Mouse (Mus musculus) ES-CJ7 (cell line): Measurements from ENCODE around the gene Psd.

Source experiments
- DNase-seq: peaks from one replicate; pipeline ENCODE4 v3.0.0; 2011; ENCODE audit warnings: low read depth, low spot score

The Psd gene

DNA sequence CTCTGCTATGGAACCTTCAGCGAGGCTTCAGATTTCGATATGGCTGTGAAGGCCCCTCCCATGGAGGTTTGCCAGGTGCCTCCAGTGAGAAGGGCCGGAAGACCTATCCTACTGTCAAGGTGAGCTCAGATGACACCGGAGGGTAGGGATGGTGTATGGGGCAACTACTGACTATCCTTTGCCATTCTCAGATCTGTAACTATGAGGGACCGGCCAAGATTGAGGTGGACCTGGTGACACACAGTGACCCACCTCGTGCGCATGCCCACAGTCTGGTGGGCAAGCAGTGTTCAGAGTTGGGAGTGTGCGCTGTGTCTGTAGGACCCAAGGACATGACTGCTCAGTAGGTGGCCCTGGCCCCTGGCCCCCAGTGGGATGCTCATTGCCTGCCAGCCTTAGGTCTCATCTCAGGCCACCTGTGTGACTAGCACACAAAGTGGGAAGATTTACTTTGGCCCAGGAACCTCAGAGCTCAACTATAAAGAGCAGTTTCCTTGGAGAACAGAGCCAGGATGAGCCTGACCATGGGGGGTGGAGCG lies 20.1 kb downstream of the Psd start:
- no peak for DNase-seq

- no peak for DNase-seq
These were observed 20.7 kb downstream of the Psd start for GRCm38 (mm10) chr19:46306268-46306610.

- peak; percentile 79 for DNase-seq
These were observed 21.3 kb downstream of the Psd start for GRCm38 (mm10) chr19:46305432-46306267.

DNA sequence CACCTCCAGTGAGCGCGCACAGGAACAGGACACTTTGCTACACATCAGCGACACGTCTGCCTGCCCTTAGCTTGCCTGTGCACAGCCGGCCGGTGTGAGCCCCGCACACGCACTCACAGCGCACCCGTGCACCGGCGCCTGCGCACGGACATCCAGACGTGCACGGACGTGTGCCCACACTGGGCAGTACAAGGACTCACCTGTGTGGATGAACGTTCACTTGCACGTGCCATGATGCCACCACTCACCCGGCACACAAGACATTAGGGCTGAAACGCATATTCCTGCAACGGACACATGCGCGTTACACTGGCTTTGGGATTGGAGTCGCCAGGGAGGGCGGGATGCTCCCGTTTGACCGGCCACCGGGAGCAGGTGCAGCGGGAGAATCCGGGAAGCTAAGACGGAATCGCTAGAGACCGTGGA lies 22.0 kb downstream of the Psd start:
- DNase-seq, result no peak

DNA sequence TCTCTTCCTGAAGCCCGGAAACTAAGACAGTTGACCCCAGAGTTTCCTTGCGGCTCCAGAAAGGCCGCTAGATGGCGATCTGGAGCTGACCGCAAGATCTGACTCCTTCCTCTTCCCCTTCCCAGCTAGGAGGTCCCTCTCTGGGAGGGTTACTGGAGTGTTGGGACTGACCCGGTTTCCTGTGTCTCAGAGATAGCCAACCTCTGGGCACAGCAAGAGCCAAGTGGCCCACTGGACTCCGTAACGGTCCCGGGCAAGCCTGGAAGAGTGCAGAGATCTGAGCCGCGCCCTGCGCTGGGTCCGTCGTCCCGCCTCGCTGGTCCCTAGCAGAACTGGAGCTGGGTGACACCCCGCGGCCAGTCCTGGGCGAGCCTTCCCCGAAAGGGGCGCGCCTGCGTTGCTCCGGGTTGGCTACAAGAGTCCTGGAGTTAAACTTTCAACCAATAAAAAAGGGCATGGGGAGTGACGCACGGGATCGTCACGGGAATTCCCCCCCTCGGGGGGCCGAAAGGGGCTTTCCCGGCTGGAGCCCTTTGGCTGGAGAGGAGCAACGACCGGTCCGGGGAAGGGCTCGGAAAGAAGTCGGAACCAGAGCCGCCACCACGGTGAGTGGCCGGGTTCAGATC lies 22.6 kb downstream of the Psd start, which contains the start of gene Nfkb2:
Gene Nfkb2 (plus strand): TSS at position 105 of the 626 bp plus-strand sequence.
- peak; percentile 90 for DNase-seq

DNA sequence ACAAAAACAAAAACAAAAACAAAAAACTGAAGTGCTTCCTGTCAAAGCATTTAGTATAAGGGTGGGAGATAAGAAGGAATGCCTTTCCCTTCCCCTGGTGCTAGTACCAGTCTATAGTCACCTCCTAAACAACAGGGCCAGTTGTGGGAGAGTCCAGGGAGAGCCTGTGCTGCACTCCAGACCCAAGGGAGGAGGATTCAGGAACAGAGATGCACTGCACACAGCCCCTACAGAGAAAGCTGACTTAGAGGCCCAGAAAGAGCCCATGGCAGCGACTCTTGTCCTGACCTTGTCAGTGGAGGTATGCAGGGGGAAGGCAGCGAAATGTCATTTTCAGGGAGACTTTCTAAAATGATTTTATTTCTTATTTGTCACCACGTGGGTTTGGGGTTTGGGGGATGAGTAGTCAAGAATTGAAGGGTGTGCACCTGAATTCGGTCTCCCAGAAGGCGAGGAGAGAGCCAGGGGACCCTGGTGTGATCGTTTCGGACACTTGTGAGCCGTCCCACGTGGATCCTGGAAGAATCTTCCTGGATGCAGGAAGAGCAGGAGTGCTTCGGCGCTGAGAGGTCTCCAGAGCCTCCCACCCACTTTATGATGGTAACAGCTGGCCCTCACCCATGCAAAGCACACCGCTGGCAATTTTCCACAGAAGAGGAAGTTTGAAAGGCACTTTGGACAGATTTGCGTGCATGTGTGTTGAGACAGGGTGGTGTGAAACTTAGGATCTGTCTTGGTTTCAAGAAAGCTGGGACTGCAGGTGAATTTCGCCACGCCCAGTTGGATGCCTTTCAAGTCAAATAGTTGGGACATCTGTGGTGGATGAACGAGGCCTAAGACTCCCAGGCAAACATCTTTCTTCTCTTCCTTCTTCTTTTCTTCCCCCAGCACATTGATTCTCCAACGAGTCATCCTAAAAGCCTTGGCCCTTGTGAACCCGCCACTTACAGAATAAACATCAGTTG lies 23.4 kb downstream of the Psd start:
- DNase-seq, result no peak

GRCm38 (mm10) chr19:46302551-46302950 lies 24.4 kb downstream of the Psd start:
- no peak for DNase-seq

DNA sequence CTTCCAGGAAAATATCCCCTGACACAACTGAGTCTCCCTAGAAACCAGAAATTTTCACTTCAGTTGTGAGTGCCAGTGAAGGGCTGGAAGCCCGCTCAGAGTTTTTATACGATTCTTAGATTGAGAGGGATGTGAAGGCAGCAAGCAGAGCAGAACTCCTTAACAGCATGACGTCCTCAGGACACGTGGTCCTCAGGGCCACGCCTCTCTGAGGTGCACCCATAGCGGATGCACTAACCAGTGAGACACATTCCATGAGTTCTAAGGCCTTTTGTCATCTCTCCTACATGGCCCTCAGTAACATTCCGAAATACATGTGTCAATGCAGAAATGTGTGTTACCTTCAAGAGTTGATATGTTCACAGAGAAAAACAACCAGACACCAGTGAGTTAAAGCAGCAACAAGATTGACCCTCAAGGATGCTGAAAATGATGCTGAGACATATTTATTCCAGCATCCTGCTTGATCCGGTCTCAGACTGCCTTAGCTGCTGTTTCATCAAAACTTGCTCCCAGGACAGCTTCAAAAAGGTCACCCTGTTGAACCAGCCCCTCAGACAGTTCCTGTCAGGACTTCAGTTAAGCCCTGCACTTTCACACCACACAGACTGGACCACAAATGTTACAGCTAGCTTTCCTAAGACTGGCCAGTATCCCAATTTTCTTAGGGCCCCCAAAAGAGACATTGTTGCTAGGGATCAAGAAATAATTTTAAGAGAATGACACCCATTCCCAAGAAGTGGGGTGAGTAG lies 26.5 kb downstream of the Psd start:
- no peak for DNase-seq

DNA sequence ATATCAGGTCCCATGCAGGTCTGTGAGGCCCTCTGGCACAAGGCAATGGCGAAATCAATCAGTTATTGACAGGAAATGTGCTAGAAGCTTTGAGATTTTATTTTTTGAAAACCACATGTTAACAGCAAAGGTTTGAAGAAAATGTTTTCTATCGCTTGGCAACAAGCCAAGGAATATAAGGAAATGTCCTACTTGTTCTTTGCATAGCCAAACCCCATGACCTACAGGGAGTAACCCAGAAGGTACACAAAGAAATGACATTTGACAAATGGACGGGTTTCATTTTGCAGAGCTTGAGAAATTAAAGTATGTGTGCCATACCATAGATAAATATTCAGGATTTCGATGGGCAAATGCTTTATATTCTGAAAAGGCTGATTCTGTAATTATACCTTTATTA lies 30.0 kb downstream of the Psd start:
- DNase-seq, result no peak

DNA sequence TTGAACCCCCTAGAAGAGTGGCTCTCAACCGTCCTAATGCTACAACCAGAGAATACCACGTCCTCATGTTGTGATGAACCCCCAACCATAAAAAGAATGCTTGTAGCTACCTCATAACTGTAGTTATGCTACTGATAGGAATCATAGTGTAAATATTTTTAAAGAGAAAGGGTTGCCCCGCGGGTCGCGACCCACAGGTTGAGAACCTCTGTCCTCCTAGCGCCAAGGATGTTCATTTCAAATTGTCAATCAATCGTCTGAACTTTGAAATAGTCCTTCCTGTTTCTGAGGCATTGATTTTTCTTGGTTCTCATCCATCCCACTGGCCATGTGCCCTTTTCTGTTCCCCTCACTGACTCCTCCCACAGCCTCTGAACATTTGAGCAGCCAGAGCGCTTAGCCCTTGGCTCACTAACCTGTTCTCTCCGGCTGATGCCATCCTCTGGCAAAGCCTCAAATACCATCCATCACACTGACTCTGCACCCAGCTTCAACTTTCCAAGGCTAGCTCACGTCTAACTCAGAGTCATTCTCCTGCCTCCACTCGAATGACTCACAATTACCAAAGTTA lies 36.3 kb downstream of the Psd start:
- no peak for DNase-seq

DNA sequence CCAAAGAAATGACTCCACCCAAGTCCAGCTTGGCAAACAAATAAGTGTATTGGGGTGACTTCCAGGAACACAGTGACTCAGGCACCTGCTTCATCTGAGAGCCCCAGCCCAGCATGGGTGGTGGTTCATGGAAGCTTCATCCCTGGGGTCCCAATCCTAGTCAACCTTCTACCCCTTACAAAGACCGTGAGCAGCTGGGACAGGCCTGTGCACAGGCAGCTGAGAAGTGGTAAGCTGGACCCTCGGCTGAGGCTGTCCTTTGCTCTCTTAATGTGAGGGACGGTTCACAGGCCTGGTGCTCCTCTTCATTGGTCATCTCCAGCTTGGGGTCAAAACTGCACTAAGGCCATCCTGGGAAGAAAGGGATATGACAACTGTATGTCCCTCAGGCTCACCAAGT lies 39.4 kb downstream of the Psd start:
- DNase-seq, result no peak

DNA sequence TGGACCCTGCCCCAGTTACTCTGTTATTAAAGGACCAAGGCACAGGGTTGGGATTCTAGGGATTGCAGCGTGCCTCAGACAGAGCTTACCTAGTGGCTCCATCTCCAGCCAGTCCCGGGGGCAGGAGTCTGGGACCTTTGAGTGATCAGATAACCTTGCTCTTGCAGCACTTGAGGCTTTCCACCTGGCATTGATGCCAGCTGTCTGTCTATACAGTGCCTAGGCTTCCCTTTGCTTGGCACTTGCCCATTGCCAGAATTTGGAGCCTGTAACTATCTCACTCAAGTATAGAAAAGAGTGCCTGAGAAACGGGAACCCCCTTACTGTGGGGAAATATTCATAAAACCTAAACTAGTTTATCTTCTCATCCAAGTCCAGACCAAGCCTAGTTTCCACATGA lies 40.0 kb downstream of the Psd start:
- DNase-seq, result no peak

DNA sequence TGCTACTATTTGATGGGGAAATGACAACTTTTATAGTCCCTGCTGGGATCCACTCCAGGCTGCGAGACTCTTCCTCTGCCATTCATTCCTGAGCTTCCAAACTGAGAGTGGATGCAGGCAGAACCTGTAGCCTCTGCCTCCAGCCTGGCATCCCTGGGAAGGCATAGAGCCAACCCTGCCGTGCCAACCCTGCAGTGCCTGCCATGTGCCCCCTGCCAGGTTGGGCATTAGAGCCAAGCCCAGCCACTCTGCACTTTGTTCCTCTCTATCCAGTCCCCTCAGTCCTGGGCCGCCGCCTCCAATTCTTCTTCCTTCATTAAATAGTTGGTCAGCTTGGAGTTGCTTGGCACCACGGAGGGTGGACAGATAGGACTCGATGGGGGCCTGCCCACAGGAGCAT lies 40.9 kb downstream of the Psd start:
- no peak for DNase-seq

DNA sequence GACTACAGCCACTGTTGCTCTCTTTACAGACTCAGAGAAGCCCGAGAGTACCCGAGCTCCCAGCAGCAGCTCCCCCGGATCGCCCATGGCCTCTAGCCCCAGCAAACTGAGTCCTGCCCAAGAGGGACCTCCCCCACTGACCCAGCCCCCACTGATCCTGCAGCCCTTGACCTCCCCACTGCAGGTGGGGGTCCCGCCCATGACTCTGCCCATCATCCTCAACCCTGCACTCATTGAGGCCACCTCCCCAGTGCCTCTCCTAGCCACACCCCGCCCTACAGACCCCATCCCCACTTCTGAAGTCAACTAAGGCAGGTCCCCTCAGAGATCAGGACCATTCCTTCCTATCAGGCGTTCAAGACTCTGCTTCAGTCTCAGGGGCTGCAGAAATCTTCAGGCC lies 41.3 kb downstream of the Psd start:
- DNase-seq, result no peak

DNA sequence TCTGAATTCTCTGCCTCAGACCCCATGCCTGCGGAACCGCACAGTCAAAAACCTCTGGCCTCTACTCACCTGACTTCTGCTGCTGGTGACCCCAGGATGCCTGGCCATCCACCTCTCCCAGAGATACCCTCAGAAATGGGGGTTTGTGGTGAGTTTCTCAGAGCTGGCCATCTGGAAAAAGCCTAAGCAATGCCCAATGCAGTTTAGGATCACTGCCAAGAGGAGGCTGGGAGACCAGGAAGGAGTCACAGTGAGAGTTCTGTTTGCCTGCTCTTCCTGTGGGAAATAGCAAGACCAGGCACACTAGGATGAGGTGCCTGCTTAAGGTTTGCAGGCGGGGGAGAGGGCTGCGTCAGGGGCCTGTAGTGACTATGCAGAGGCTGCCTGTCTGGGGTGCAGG lies 42.3 kb downstream of the Psd start:
- DNase-seq, result no peak

GRCm38 (mm10) chr19:46282081-46282849 lies 44.7 kb downstream of the Psd start:
- DNase-seq, result peak; percentile 41

DNA sequence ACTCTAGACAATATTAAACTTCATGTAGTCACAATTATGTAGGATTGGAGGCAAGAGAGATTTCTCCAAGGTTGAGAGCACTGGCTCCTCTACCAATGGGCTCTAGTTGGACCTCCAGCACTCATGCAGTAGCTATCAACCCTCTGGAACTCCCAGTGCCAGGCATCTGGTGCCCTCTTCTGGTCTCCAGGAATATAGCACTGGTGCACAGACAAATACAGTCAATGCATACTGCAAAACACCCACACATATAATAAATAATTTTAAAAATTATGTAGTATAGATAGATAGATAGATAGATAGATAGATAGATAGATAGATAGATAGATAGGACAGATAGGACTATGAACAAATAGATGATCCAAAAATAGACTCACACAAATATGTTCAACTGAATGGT lies 51.6 kb downstream of the Psd start:
- peak; percentile 51 for DNase-seq

DNA sequence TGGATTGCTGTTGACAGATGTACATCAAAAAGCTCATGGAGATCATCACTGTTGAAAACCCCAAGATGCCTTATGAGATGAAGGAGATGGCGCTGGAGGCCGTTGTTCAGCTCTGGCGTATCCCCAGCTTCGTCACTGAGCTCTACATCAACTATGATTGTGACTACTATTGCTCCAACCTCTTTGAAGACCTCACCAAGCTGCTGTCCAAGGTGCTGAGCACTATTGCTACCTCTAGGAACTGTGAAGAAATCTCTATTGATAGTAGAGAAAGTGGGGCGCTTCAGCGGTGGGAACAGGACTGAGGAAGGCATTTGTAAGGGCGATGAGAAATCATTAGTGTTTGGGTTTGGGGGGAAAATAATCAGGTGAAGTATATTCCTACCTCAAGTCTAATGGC lies 62.2 kb downstream of the Psd start:
- DNase-seq, result peak; percentile 18
